Mouse (Mus musculus) monocyte, adult 2 months (primary cell): ENCODE data around the gene Pcyox1.

Source experiments
- DNase-seq, 2 experiments: peaks; one replicate each; pipeline ENCODE4 v3.0.0; 2022; ENCODE audit warnings: low spot score in 2 of 2, low read depth in 1 of 2

The Pcyox1 gene

GRCm38 (mm10) chr6:86396581-86397256, at the start of gene Pcyox1:
Pcyox1 (minus strand) TSS chr6:86397154.
- DNase-seq, result peak in 1 of 2 experiments; percentile 59

GRCm38 (mm10) chr6:86445551-86445950, 48.6 kb upstream of the Pcyox1 start:
- DNase-seq, result no peak

DNA sequence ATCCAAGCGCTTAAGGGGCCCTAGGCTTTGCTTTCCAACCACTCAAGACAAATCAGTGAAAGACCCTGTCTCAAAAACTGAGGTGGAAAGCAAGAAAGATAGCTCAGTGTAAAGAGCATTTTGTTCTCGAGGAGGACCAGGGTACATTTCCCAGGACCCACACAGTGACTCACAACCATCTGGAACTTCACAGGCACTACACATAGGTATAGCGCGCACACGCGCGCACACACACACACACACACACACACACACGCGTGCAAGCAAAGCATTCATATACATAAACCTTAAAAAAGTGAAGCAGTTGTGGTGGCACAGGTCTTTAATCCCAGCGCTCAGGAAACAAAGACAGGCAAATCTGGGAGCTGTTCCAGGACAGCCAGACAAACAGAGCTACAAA, 44.6 kb upstream of the Pcyox1 start:
- DNase-seq, result no peak

- DNase-seq, result no peak
These were observed 42.6 kb upstream of the Pcyox1 start for GRCm38 (mm10) chr6:86439531-86439930.

DNA sequence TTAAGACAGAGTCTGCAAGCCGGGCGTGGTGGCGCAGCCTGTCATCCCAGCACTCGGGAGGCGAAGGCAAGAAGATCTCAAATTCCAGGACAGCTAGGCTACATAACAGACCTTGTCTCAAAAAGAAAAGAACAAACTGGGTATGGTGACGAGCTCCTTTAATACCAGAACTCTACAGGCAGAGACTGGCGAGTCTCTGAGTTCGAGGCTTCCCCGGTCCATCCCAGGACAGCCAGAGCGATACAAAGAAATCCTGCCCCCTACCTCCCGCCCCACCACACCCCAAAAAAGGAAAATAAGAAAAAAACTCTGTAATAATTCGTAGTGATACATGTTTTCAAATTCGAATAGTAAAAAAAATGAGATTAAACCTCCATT, 42.2 kb upstream of the Pcyox1 start:
- DNase-seq, result no peak

DNA sequence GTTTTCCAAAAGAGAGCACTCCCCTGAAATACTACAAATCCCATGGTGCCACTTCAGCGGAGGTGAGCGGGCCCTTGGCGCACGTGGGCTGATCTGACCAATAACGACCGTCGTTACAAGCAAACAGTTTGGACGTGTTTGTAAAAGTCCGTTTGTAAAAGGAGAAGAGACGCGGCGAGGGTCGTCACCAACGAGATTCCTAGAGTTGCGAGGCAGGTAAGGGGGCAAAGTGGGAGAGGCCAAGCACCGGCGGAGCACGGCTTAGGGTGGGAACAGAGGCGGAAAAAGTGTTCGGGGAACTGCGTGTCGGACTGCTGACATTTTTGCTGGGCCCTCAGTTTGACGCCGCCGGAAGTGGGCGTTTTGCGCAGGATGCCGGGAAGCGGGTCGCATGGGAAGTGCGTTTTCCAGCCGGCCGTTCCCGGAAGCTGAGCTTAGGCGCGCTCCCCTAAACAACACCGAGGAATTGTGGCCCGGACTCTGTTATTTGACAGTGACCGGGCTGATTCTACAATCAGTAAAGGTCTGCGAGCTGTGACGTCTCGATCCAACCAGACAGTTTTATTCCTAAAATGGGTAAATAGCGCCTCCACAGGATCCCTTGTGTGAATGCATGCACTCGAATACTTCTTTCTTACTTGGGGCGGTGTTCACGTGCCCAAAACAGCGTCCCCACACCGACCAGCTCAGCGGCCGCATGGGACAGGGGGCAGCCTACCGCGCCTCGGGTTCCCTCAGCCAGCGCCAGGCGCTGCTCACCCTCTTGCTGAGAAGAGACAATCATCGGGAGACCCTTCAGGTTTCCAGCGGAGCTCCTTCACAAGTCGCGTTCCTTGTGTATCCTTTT, 41.5 kb upstream of the Pcyox1 start, which contains the start of gene C87436:
Gene C87436, plus strand, starts transcription at position 103 of the 847 bp plus-strand sequence.
- DNase-seq, result peak; percentile 87 to 92

DNA sequence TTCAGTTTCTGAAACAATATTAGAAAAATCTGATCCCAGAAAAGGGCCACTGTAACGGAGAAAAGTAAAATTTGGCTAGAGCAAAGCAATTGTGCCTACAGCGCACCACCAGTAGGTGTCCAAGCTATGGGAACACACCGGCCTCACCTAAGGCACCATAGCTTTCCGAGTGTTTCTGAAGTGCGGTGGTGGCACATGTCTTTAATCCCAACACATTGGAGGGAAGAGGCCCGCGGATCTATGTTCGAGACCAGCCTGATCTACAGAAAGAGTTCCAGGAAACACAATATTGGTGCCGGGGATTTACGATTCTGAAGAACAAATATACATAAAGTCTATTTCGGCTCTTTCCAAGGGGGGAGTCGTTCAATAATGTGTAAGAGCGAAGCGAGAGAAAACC, 40.8 kb upstream of the Pcyox1 start:
- DNase-seq, result peak in 1 of 2 experiments; percentile 6

DNA sequence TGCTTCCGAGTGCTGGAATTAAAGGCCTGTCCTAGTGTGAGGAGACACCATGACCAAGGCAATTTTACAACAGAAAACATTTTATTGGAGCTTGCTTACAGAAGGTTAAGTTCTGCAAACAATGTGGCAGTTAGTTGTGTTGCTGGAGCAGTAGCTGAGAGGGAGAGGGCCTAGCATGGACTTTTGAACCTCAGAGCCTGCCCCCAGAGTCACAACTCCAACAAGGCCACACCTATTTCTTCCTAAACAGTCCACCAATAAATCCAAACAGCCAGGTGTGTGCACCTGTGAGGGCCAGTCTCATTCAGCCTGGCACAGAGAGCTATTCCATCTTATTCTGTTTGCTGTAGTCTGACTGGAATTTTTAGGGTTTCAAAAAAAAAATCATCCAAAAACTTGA, 36.7 kb upstream of the Pcyox1 start:
- DNase-seq, result no peak

DNA sequence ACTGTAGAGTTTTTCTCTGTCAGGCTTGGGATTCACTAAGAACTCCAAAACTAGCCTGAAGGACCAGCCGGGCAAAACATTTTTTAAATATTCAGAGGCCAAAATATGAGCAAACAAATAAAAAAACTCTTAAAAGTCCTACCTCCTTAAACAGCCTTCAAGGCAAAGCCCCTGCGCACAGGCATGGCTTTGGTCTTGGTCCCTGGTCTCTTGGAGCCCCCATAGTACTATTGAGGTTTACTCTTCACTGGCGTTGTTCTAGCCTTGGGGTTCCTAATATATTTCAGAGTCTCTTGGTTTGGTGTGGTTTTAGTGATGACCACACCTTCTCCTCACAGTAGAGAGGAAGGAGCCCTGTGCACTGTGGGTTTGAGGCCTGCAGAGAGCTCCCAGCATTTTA, 34.6 kb upstream of the Pcyox1 start:
- DNase-seq, result no peak

DNA sequence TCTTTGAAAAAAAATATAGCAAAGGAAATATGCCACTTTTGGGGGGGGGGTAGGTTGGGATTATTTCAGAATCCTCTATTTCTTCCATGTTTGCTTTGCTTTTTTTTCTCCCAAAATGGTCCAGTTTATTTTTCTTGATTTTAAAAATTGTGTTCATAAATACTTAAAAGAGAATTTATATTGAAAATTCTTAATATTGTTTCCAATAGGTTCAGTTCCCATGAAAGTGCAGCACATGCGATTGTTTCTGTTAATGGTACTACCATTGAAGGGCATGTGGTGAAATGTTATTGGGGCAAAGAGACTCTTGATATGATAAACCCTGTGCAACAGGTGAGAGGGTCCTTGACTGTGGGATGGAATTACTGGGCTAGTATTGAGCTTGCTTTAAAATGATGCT, 29.4 kb upstream of the Pcyox1 start, which contains the start of gene Gm44790:
Gene Gm44790, plus strand, starts transcription at position 301 of the 400 bp plus-strand sequence.
- DNase-seq, result no peak

- DNase-seq, result no peak
These were observed 23.5 kb upstream of the Pcyox1 start for GRCm38 (mm10) chr6:86420491-86420890.

DNA sequence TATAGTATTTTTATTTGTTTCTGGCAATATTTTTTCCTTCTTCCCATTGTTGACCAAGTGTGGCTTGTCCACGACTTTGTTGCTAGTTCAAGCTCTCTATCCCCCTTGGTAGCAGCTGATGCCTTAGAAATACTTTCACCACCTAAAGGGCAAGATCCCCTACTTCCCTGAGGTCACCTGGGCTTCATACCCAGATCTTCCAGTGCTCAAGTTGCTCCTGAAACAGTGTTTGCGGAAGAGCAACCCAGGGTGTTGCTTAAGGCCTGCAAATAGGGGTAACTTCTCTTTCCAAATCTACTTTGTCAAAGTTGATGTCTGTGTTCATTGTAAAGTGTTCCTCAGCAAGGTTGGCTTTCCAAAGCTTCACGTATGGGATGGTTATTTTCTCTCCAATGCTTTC, 22.3 kb upstream of the Pcyox1 start:
- no peak for DNase-seq

DNA sequence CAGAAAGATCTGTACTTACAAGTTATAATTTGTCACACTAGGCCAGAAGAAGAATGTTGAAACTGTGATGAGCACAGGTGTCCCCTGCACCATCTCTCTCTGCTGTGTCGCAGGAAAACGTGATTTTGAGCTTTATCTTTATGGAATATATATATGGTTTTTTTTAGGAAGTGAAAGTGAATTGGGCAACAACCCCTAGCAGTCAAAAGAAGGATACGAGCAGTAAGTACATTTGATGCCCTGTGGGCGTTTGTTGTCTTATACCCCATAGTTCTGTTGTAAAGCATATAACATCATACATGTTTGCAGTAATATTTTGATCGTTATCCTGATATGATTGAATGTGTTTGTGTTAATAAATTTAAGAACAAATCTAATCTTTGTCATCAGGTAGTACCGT, 21.8 kb upstream of the Pcyox1 start:
- DNase-seq, result no peak

DNA sequence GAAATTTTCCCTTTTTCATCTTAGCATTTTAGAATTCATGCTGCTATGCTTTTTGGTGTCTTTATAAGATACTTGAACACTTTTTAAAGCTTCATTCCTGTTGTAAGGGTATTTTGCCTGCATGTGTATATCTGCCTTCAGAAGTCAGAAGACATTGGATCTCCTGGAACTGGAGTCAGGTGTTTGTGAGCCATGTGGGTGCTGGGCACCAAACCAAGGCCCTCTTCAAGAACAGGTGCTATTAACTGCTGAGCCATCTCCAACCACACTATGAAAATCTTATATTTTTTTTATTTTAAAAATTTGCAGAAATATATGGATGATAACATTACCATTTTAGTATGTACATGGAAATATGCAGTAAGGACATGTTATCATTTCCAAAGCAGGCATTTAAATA, 9.4 kb upstream of the Pcyox1 start:
- no peak for DNase-seq

DNA sequence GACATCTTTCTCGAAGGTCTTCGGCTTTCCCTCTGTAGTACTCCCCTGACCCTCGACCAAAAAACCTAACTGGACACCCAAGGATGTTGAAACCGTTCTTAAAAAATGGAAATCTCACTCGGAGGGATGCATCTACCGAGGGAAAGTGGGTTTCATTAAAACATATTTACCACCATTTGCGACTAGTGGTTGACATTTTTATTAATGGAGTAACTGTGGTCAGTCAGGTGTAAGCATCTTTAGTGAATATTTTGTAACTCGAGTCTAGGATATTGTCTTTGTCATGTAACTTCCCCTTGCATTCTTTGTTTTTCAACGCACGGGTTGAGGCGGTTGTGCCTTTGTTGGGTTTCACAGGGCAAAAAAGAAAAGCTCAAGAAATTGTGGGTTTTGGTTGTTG, 8.0 kb upstream of the Pcyox1 start:
- DNase-seq, result no peak

- DNase-seq, result peak; percentile 92 to 94
These were observed 7.3 kb upstream of the Pcyox1 start, which contains the start of gene Tia1 for GRCm38 (mm10) chr6:86404100-86404861. Tia1 (plus strand) TSS chr6:86404219.

GRCm38 (mm10) chr6:86403728-86404099, 6.8 kb upstream of the Pcyox1 start:
- DNase-seq, result peak in 1 of 2 experiments; percentile 80

GRCm38 (mm10) chr6:86402681-86403607, 6.0 kb upstream of the Pcyox1 start:
- DNase-seq, result no peak

DNA sequence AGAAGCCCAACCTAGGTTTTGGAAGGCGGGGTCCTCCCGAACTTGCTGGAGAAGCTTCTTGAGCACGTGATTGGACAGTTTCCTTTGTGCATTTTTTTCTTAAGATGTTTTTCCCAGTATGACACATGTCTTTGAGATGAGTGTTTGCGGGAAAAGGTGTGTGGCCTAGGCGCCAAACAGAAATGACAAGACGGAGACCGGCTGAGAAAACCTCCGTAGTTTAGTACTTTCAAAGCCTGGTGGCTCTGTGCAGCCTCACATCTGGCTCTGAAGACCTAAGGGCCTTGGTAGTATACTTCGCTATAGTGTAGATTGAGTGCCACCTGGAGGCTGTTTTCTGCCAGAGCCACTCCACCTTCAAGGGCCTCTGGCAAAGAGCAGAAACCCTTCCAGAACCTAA, 4.0 kb upstream of the Pcyox1 start:
- peak in 1 of 2 experiments; percentile 59 for DNase-seq

DNA sequence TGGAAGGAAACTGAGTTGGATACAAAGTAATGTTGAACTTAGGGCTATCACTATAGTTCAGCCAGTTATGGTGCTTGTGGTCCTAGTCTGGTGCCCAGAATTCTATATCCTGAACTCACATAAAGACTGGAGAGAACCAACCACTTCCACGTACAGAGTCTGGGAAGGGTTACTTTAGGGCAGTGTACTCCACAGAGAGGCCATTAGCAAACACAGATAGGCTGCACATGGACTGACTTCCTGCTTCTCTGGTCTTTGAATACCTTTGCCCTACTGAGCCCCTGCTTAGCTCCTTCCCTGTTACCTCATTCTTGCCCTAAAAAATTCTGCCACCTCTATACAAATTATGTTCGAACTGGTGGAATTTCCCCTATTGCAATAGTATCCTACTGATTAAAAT, 3.0 kb upstream of the Pcyox1 start:
- DNase-seq, result no peak
